Mouse (Mus musculus) testis, adult 2 months (tissue): ENCODE results near the gene Ptprd. TPM values are rescaled to one million over a fixed set of nuclear protein-coding genes. Genes with fewer than 3 reads are reported as not detected.

Experiments used
- H3K27ac ChIP-seq: fragments of 200-500 bp; 2 replicates; pipeline ENCODE4 v1.5.1; 2012; ENCODE audit warnings: low read depth, low read length; ENCODE audit not compliant: control insufficient read depth, insufficient read depth
- H3K27me3 ChIP-seq: fragments of 200-500 bp; 2 replicates; pipeline ENCODE4 v1.6.1; 2012; ENCODE audit warnings: mild to moderate bottlenecking, low read length, moderate library complexity; ENCODE audit not compliant: control insufficient read depth, insufficient read depth
- H3K36me3 ChIP-seq: fragments of 200-500 bp; 2 replicates; pipeline ENCODE4 v1.6.1; 2012; ENCODE audit warnings: mild to moderate bottlenecking, low read length; ENCODE audit not compliant: control insufficient read depth, insufficient read depth
- H3K4me1 ChIP-seq: fragments of 200-500 bp; 2 replicates; pipeline ENCODE4 v1.6.1; 2012; ENCODE audit warnings: low read length; ENCODE audit not compliant: control insufficient read depth, insufficient read depth
- H3K4me3 ChIP-seq: fragments of 200-500 bp; 2 replicates; pipeline ENCODE4 v1.5.1; 2012; ENCODE audit warnings: low read depth, mild to moderate bottlenecking, low read length, moderate library complexity, mixed read lengths; ENCODE audit not compliant: control insufficient read depth
- CTCF ChIP-seq: fragments of 200-500 bp; IDR thresholded peaks from 2 replicates; pipeline ENCODE4 v1.5.1; 2012; ENCODE audit warnings: low read depth, mild to moderate bottlenecking, inconsistent platforms, low read length, moderate library complexity; ENCODE audit not compliant: control insufficient read depth, insufficient read depth, insufficient replicate concordance
- POLR2A ChIP-seq: fragments of 200-500 bp; IDR thresholded peaks from 2 replicates; pipeline ENCODE4 v1.6.1; 2012; ENCODE audit warnings: low read depth, mild to moderate bottlenecking, inconsistent platforms, low read length, moderate library complexity; ENCODE audit not compliant: control insufficient read depth
- polyA plus RNA-seq: library from polyadenylated mRNA; depleted of rRNA; stranded (reverse); fragments of >200 nt; gene quantifications from 2 replicates; pipeline ENCODE4 v1.2.3, GENCODE M21; 2012

The Ptprd gene
- polyA plus RNA-seq, 1 experiment = 3.4 TPM

- no peaks in the 10 kb centered on the region for H3K36me3 ChIP-seq
- no peaks in the 10 kb centered on the region for H3K4me1 ChIP-seq
- no peaks in the 10 kb centered on the region for H3K27me3 ChIP-seq
- no peak overlapping the region for H3K27ac ChIP-seq
- H3K4me3 ChIP-seq = no peak overlapping the region
- TF ChIP-seq CTCF (no peak), POLR2A (no peak)
Measured at GRCm38 (mm10) chr4:76616614-76617013, 1595.1 kb downstream of the Ptprd start.

DNA sequence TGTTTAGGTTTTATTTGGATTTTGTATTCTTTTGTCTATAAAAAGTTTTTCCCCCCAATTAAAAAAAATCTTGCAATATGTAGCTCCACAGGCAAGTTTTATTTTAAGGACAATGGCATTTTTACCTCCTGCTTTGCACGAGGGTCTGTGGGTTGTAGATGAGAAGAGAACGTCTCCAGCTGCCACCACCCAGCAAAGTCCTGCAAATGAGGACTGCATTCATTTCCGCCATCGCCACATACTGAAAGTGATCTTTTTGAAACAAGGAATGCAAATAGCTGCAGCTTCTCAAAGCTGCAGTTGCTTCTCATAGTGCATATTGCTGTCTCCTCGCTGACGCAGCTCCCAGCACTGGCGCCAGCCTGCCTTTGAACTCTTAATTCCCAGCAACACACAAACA lies 1603.5 kb downstream of the Ptprd start:
- Histone ChIP-seq H3K27ac (no peak overlapping the region), H3K36me3 (no peaks in the 10 kb centered on the region), H3K4me3 (no peak overlapping the region), H3K4me1 (no peaks in the 10 kb centered on the region), H3K27me3 (no peaks in the 10 kb centered on the region)
- no peak for TF ChIP-seq CTCF
- TF ChIP-seq POLR2A = no peak

DNA sequence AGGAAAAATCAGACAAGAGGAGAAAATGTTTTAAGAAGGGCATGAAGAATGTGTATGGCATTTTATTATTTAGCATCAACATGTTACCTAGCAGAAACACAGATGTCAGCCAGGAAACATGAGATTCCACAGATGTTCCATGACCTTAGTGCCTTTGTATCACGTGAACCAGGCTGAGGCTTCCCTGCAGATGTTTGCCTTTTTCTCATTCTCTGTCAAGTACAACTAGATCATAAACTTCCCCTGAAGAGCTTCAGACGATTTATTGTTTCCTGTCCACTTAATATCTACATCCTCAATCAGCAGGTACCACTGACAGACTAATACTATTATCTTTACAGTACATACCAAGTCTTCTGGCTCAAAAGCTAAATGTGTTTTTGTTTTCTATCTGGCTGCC lies 1605.0 kb downstream of the Ptprd start:
- H3K36me3 ChIP-seq = no peaks in the 10 kb centered on the region
- no peak overlapping the region for H3K4me3 ChIP-seq
- no peaks in the 10 kb centered on the region for H3K4me1 ChIP-seq
- no peaks in the 10 kb centered on the region for H3K27me3 ChIP-seq
- TF ChIP-seq CTCF (no peak), POLR2A (no peak)
- H3K27ac ChIP-seq = no peak overlapping the region

- H3K36me3 ChIP-seq = no peaks in the 10 kb centered on the region
- TF ChIP-seq POLR2A = no peak
- no peak for TF ChIP-seq CTCF
- H3K4me1 ChIP-seq = no peaks in the 10 kb centered on the region
- no peak overlapping the region for H3K27ac ChIP-seq
- no peaks in the 10 kb centered on the region for H3K27me3 ChIP-seq
- H3K4me3 ChIP-seq = no peak overlapping the region
Measured at GRCm38 (mm10) chr4:76590722-76591121, 1621.0 kb downstream of the Ptprd start.

- Histone ChIP-seq H3K36me3 (no peaks in the 10 kb centered on the region), H3K27ac (no peak overlapping the region), H3K4me3 (no peak overlapping the region), H3K4me1 (no peaks in the 10 kb centered on the region), H3K27me3 (no peaks in the 10 kb centered on the region)
- TF ChIP-seq CTCF (no peak), POLR2A (no peak)
Measured at GRCm38 (mm10) chr4:76583025-76583424, 1628.7 kb downstream of the Ptprd start.

- Histone ChIP-seq H3K4me1 (no peaks in the 10 kb centered on the region), H3K36me3 (no peaks in the 10 kb centered on the region), H3K27ac (no peak overlapping the region), H3K4me3 (no peak overlapping the region), H3K27me3 (no peaks in the 10 kb centered on the region)
- TF ChIP-seq POLR2A = no peak
- TF ChIP-seq CTCF = no peak
Measured at GRCm38 (mm10) chr4:76566006-76566405, 1645.8 kb downstream of the Ptprd start.

DNA sequence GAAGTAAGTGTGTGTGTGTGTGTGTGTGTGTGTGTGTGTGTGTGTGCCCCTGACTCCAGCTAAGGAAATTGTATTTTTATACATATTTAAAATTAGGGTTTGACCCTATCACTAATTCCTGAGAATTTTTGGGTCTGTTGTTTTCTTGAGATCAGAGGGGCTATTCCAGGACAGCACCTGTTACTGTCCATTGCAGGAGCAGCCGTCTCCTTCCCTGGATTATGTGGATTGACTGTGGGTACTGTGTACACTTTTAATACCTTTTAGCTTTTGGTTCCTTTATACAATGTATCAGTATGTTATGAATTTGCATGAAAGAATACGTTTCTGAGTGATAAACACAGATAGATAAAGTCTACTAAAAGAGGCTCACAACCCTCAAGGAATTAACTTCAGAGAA lies 1670.0 kb downstream of the Ptprd start:
- no peaks in the 10 kb centered on the region for H3K4me1 ChIP-seq
- TF ChIP-seq CTCF = no peak
- no peak for TF ChIP-seq POLR2A
- no peak overlapping the region for H3K4me3 ChIP-seq
- H3K27me3 ChIP-seq = no peaks in the 10 kb centered on the region
- no peaks in the 10 kb centered on the region for H3K36me3 ChIP-seq
- H3K27ac ChIP-seq = no peak overlapping the region

- H3K27me3 ChIP-seq = no peaks in the 10 kb centered on the region
- H3K27ac ChIP-seq = no peak overlapping the region
- no peak for TF ChIP-seq POLR2A
- no peak for TF ChIP-seq CTCF
- H3K4me3 ChIP-seq = no peak overlapping the region
- H3K4me1 ChIP-seq = no peaks in the 10 kb centered on the region
- no peaks in the 10 kb centered on the region for H3K36me3 ChIP-seq
Measured at GRCm38 (mm10) chr4:76532926-76533325, 1678.8 kb downstream of the Ptprd start.
